Comparison of ENCODE assay signal across 29 mouse cellular contexts in genomic region chr16:23175956-23176355, GRCm38 (mm10). TPM values are rescaled to one million over a fixed set of nuclear protein-coding genes. Genes with fewer than 3 reads are reported as not detected.
DNase-seq lines count a peak whose midpoint lies in the region; ATAC-seq and TF ChIP-seq lines count a peak whose summit lies in the region.
"Had no signal": no experiment of that assay in that cellular context is flagged by ENCODE, and none has a peak within 500 bp of the region (broad histone marks: within the 10 kb centered on the region; RNA-seq: fewer than 3 reads in every experiment).

No protein-coding gene starts in this region.

- no peaks in the 10 kb centered on the region for H3K36me3 ChIP-seq in heart, embryonic 13.5 days
- H3K36me3 ChIP-seq in liver, postnatal 0 days (replicated peaks; ENCODE audit: insufficient read depth, low read length): no peaks in the 10 kb centered on the region
- H3K36me3 ChIP-seq in spleen, adult 2 months (ENCODE audit: control insufficient read depth, insufficient read depth, low read length): no peaks in the 10 kb centered on the region
- H3K36me3 ChIP-seq: embryonic facial prominence, embryonic 12.5 days; embryonic facial prominence, embryonic 15.5 days had no signal

- ATAC-seq in heart, embryonic 13.5 days (ENCODE audit: extremely low read depth, insufficient number of reproducible peaks, low FRiP score, low TSS enrichment): no peak
- ATAC-seq in liver, postnatal 0 days: peak; percentile 29; the same call in 1 of the 2 replicates
- ATAC-seq: forebrain, embryonic 14.5 days; forebrain, postnatal 0 days; hindbrain, postnatal 0 days had no signal

- intact Hi-C loops in heart, postnatal 14 days (cut with DNase I): no loop called here

- no peak for TF ChIP-seq CTCF in liver, postnatal 0 days (IDR thresholded peaks at IDR 0.05; ENCODE audit: low read depth)
- no peak for TF ChIP-seq CTCF in spleen, adult 2 months (IDR thresholded peaks at IDR 0.05; ENCODE audit: extremely low read depth, insufficient read depth, insufficient read length, insufficient replicate concordance)

- H3K9ac ChIP-seq in heart, embryonic 13.5 days: no peak overlapping the region
- H3K9ac ChIP-seq in liver, postnatal 0 days (replicated peaks): no peak overlapping the region
- H3K9ac ChIP-seq: embryonic facial prominence, embryonic 12.5 days; embryonic facial prominence, embryonic 15.5 days; forebrain, postnatal 0 days; hindbrain, embryonic 14.5 days had no signal

- TF ChIP-seq EP300 in liver, postnatal 0 days (IDR thresholded peaks at IDR 0.05; ENCODE audit: low read depth): peak; percentile 66; the same call in 1 of the 2 replicates

- H3K9me3 ChIP-seq in heart, embryonic 13.5 days: 0 out of 2 replicates have a peak, but pooled peaks cover 5% of the 10 kb centered on the region
- no peaks in the 10 kb centered on the region for H3K9me3 ChIP-seq in liver, postnatal 0 days (ENCODE audit: low read length)
- H3K9me3 ChIP-seq: embryonic facial prominence, embryonic 12.5 days; embryonic facial prominence, embryonic 15.5 days had no signal

- H3K27me3 ChIP-seq in heart, embryonic 13.5 days (replicated peaks): no peaks in the 10 kb centered on the region
- no peaks in the 10 kb centered on the region for H3K27me3 ChIP-seq in liver, postnatal 0 days (ENCODE audit: insufficient read depth, low read length)
- no peaks in the 10 kb centered on the region for H3K27me3 ChIP-seq in spleen, adult 2 months (ENCODE audit: control insufficient read depth, insufficient read depth, low read length)
- H3K27me3 ChIP-seq: embryonic facial prominence, embryonic 12.5 days; embryonic facial prominence, embryonic 15.5 days had no signal

- peak overlapping the region; percentile 45 for H3K27ac ChIP-seq in heart, embryonic 13.5 days (replicated peaks)
- H3K27ac ChIP-seq in liver, postnatal 0 days (ENCODE audit: low read depth): no peak overlapping the region
- peak overlapping the region; percentile 61 for H3K27ac ChIP-seq in spleen, adult 2 months (ENCODE audit: insufficient read depth, low read length)
- H3K27ac ChIP-seq: embryonic facial prominence, embryonic 12.5 days; embryonic facial prominence, embryonic 15.5 days; gastrocnemius, adult 2 months; hindbrain, embryonic 14.5 days; hindbrain, postnatal 0 days had no signal

- H3K4me2 ChIP-seq in heart, embryonic 13.5 days: no peak overlapping the region
- no peak overlapping the region for H3K4me2 ChIP-seq in liver, postnatal 0 days (ENCODE audit: low read depth, low read length)
- H3K4me2 ChIP-seq: embryonic facial prominence, embryonic 12.5 days; embryonic facial prominence, embryonic 15.5 days; hindbrain, embryonic 14.5 days had no signal

- no peak for DNase-seq in heart, postnatal 14 days
- no peak for DNase-seq in liver, postnatal 0 days
- no peak for DNase-seq in liver
- DNase-seq in spleen, adult 2 months (ENCODE audit: low read depth in 1 of 2, low spot score in 2 of 2): no peak
- DNase-seq in spleen, postnatal 14 days (ENCODE audit: low spot score in 2 of 2): no peak
- DNase-seq: adrenal gland, adult 2 months; adrenal gland, postnatal 14 days; cerebellum, adult 11 months; cerebellum, adult 2 months; cerebellum, adult 9-11 months; cerebellum, postnatal 25 days; forebrain, postnatal 0 days; gastrocnemius, adult 2 months; gastrocnemius, postnatal 14 days; heart, adult 18-20 months; heart, postnatal 10 days; heart, postnatal 4 days had no signal

- 34% methylated on average over 3 of the region's 3 CpGs for WGBS in heart, embryonic 13.5 days
- WGBS in liver, postnatal 0 days (ENCODE audit: insufficient replicate concordance): 28% methylated on average over 3 of the region's 3 CpGs
- 60% methylated on average over 3 of the region's 3 CpGs for WGBS in spleen, adult 2 months

- 0 out of 2 replicates have a peak, but pooled peaks cover 10% of the 10 kb centered on the region for H3K4me1 ChIP-seq in heart, embryonic 13.5 days
- H3K4me1 ChIP-seq in liver, postnatal 0 days (ENCODE audit: insufficient read depth): peaks cover 6% of the 10 kb centered on the region; the same call in 1 of the 2 replicates
- peaks cover 5% of the 10 kb centered on the region; the same call in 1 of the 2 replicates for H3K4me1 ChIP-seq in spleen, adult 2 months (ENCODE audit: control insufficient read depth, insufficient read depth, insufficient read length)
- H3K4me1 ChIP-seq: embryonic facial prominence, embryonic 12.5 days; embryonic facial prominence, embryonic 15.5 days had no signal

- H3K4me3 ChIP-seq in heart, embryonic 13.5 days: no peak overlapping the region
- no peak overlapping the region for H3K4me3 ChIP-seq in liver, postnatal 0 days (ENCODE audit: low read depth, low read length)
- 0 out of 2 replicates have a peak overlapping the region, but pooled peaks have one; percentile 2 for H3K4me3 ChIP-seq in spleen, adult 2 months (ENCODE audit: extremely low read depth, insufficient read depth, insufficient read length)
- H3K4me3 ChIP-seq: embryonic facial prominence, embryonic 12.5 days; embryonic facial prominence, embryonic 15.5 days; gastrocnemius, adult 2 months had no signal

- TF ChIP-seq POLR2A in spleen, adult 2 months (IDR thresholded peaks at IDR 0.05; ENCODE audit: low read depth, low read length): no peak

RNA-seq across cellular contexts. Expression of gene Adipoq, which starts 29.6 kb away (rescaled TPM):
- polyA plus RNA-seq in heart, embryonic 13.5 days (2015; fragmentation: Nextera tagmentation; extraction: Ambion mirVana): 0.15 TPM in 1 of 2 replicates, not detected in the other
- total RNA-seq in heart, postnatal 14 days (2021): 10 to 100 TPM in 1 of 2 experiments, 1 to 10 TPM in 1; 5.1 to 18.8 TPM
- not detected in 2 replicates for polyA plus RNA-seq in liver, postnatal 0 days (2015; fragmentation: Nextera tagmentation; extraction: Ambion mirVana)
- polyA plus RNA-seq in spleen, adult 2 months (2012; rRNA removed): 2.9 and 5.8 TPM in 2 replicates
- total RNA-seq: common myeloid progenitor, adult 5-6 weeks; hindbrain, postnatal 0 days; MEL had no signal
- polyA plus RNA-seq: C2C12; CD4-positive, CD25-positive, alpha-beta regulatory T cell, adult 4 months; embryonic facial prominence, embryonic 12.5 days; forebrain, embryonic 11.5 days; forebrain, embryonic 14.5 days; forebrain, postnatal 0 days; hindbrain, embryonic 11.5 days; hindbrain, embryonic 14.5 days; hindbrain, postnatal 0 days had no signal

RNA-seq across cellular contexts. Expression of gene Rfc4, which starts 48.4 kb away (rescaled TPM):
- polyA plus RNA-seq in heart, embryonic 13.5 days (2015; fragmentation: Nextera tagmentation; extraction: Ambion mirVana): 93.0 and 96.8 TPM in 2 replicates
- total RNA-seq in heart, postnatal 14 days (2021): 1 to 10 TPM; 4.4 to 9.3 TPM
- polyA plus RNA-seq in liver, postnatal 0 days (2015; fragmentation: Nextera tagmentation; extraction: Ambion mirVana): 54.3 and 59.4 TPM in 2 replicates
- polyA plus RNA-seq in spleen, adult 2 months (2012; rRNA removed): 0.22 and 0.63 TPM in 2 replicates
- polyA plus RNA-seq: adrenal gland, adult 2 months had no signal

RNA-seq across cellular contexts. Expression of gene St6gal1, which starts 48.6 kb away (rescaled TPM):
- polyA plus RNA-seq in heart, embryonic 13.5 days (2015; fragmentation: Nextera tagmentation; extraction: Ambion mirVana): 15.9 and 18.1 TPM in 2 replicates
- total RNA-seq in heart, postnatal 14 days (2021): 10 to 100 TPM; 12.4 to 13.3 TPM
- 17.1 and 17.3 TPM in 2 replicates for polyA plus RNA-seq in liver, postnatal 0 days (2015; fragmentation: Nextera tagmentation; extraction: Ambion mirVana)
- 30.5 and 33.1 TPM in 2 replicates for polyA plus RNA-seq in spleen, adult 2 months (2012; rRNA removed)
- total RNA-seq: MEL had no signal

Comparison
In these comparisons a context has a peak if more than half of its experiments do, and no peak if none do; other contexts are left out.
1. RNA of gene Rfc4, which starts 48.4 kb away (polyA plus RNA-seq): 93.0 to 96.8 TPM in heart, embryonic 13.5 days and 54.3 to 59.4 TPM in liver, postnatal 0 days; 0.22 to 0.63 TPM in spleen, adult 2 months; every median in the first group is over 10 times any median in the second.